Mouse (Mus musculus) ES-Bruce4 (cell line): Measurements from ENCODE around the gene Tmem87b. TPM values are rescaled to one million over a fixed set of nuclear protein-coding genes. Genes with fewer than 3 reads are reported as not detected.

Experiments
- H3K27ac ChIP-seq: 2 replicates; pipeline ENCODE4 v1.5.1; 2012; ENCODE audit warnings: low read length, inconsistent platforms; ENCODE audit not compliant: insufficient read depth
- H3K27me3 ChIP-seq: 2 replicates; pipeline ENCODE4 v1.6.1; 2012; ENCODE audit warnings: mild to moderate bottlenecking, low read length, inconsistent platforms; ENCODE audit not compliant: control insufficient read depth, poor library complexity, insufficient read depth, severe bottlenecking
- H3K36me3 ChIP-seq: 2 replicates; pipeline ENCODE4 v1.6.1; 2012; ENCODE audit warnings: inconsistent platforms, mild to moderate bottlenecking, low read length, moderate library complexity; ENCODE audit not compliant: control insufficient read depth, poor library complexity, insufficient read depth, severe bottlenecking
- H3K4me1 ChIP-seq: one replicate; pipeline ENCODE4 v1.8.1; 2011; ENCODE audit warnings: low read length; ENCODE audit not compliant: control insufficient read depth, insufficient read depth
- H3K4me3 ChIP-seq: 2 replicates; pipeline ENCODE4 v1.5.1; 2011; ENCODE audit warnings: low read depth, mild to moderate bottlenecking, low read length
- H3K9ac ChIP-seq: 2 replicates; pipeline ENCODE4 v1.6.1; 2012; ENCODE audit warnings: low read depth, mild to moderate bottlenecking, inconsistent platforms; ENCODE audit not compliant: poor library complexity, severe bottlenecking
- H3K9me3 ChIP-seq: replicated peaks from 2 replicates; pipeline ENCODE4 v1.6.1; 2012; ENCODE audit warnings: mild to moderate bottlenecking, low read length, inconsistent platforms; ENCODE audit not compliant: control insufficient read depth, poor library complexity, insufficient read depth, severe bottlenecking
- CTCF ChIP-seq: IDR thresholded peaks from one replicate; pipeline ENCODE4 v1.8.1; 2011; ENCODE audit warnings: low read depth, low read length
- EP300 ChIP-seq: IDR thresholded peaks from 2 replicates; pipeline ENCODE4 v1.6.1; 2011; ENCODE audit warnings: low read depth, low read length; ENCODE audit not compliant: insufficient read depth
- POLR2A ChIP-seq: IDR thresholded peaks from one replicate; pipeline ENCODE4 v1.8.1; 2011; ENCODE audit warnings: low read length; ENCODE audit not compliant: insufficient read depth
- polyA plus RNA-seq: library from polyadenylated mRNA; stranded (reverse); fragments of >200 nt; gene quantifications from 2 replicates; pipeline ENCODE4 v1.2.4, GENCODE M21; 2011; ENCODE audit warnings: low read depth; ENCODE audit not compliant: missing spikeins, insufficient read depth, insufficient read length

Gene Tmem87b
- polyA plus RNA-seq, 1 experiment: 32.3 TPM

DNA sequence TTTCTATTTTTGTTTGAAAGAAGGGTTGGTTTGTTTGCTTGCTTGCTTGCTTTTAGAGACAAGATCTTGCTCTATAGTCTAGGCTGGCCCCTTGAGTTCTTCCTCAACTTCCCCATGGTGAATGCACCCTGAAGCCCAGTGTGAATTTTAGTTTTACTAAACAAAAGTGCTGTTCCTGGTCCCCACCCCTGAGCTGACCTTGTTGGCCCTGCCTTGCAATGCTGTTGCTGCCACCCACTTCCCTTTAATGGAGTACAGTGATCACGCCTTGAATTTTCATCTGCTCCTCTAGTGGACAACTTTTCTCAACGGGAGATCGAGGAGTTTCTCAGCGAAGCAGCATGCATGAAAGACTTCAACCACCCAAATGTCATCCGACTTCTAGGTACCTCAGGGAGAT, 35.7 kb upstream of the Tmem87b start:
- H3K27me3 ChIP-seq: no peaks in the 10 kb centered on the region
- no peak overlapping the region for H3K9ac ChIP-seq
- no peaks in the 10 kb centered on the region for H3K9me3 ChIP-seq
- H3K27ac ChIP-seq: no peak overlapping the region
- H3K4me1 ChIP-seq: no peaks in the 10 kb centered on the region
- TF ChIP-seq EP300: no peak
- no peak for TF ChIP-seq CTCF
- H3K36me3 ChIP-seq: no peaks in the 10 kb centered on the region
- no peak overlapping the region for H3K4me3 ChIP-seq

DNA sequence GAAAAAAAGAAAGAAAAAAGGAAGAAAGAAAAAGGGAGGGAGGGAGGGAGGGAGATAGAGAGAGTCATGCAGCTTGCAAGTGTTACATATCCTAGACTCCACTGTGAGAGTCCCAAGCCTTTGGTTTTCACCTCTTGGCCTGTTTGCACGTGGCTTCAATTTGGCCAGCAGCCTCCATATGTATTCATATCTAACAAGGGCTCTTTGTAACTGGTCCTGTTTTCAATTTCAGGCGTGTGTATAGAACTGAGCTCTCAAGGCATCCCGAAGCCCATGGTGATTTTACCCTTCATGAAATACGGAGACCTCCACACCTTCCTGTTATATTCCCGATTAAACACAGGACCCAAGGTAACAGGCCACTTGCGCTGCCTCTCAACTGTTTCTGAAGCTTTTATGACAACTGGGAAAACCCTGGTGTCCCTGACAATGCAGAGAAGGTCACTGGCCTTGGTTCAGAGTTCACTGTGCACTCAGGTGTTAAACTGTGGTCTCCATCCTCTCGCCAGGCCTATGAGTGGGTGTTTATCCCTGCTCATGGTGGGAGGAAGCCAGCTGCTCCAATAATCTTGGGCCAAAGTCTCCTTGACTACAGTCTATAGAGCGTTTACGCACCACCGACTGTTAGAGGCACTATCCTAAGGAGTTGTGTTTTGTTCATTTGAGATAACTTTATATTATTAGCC, 34.1 kb upstream of the Tmem87b start:
- no peaks in the 10 kb centered on the region for H3K36me3 ChIP-seq

GRCm38 (mm10) chr2:128784814-128785213, 33.1 kb upstream of the Tmem87b start:
- H3K4me3 ChIP-seq: no peak overlapping the region
- TF ChIP-seq POLR2A (no peak), EP300 (no peak), CTCF (no peak)
- H3K27me3 ChIP-seq: no peaks in the 10 kb centered on the region
- no peak overlapping the region for H3K9ac ChIP-seq
- no peaks in the 10 kb centered on the region for H3K36me3 ChIP-seq
- no peaks in the 10 kb centered on the region for H3K9me3 ChIP-seq
- H3K4me1 ChIP-seq: no peaks in the 10 kb centered on the region
- H3K27ac ChIP-seq: no peak overlapping the region

More for the DNA sequence above, 34.1 kb upstream of the Tmem87b start:
- Histone ChIP-seq H3K27ac (no peak overlapping the region), H3K4me1 (no peaks in the 10 kb centered on the region), H3K4me3 (no peak overlapping the region), H3K9me3 (no peaks in the 10 kb centered on the region), H3K27me3 (no peaks in the 10 kb centered on the region), H3K9ac (no peak overlapping the region)
- TF ChIP-seq POLR2A: no peak
- TF ChIP-seq CTCF: no peak
- TF ChIP-seq EP300: no peak

- no peaks in the 10 kb centered on the region for H3K9me3 ChIP-seq
- no peak overlapping the region for H3K27ac ChIP-seq
- H3K27me3 ChIP-seq: no peaks in the 10 kb centered on the region
- TF ChIP-seq CTCF (no peak), POLR2A (no peak), EP300 (no peak)
- H3K36me3 ChIP-seq: no peaks in the 10 kb centered on the region
- no peak overlapping the region for H3K9ac ChIP-seq
- no peak overlapping the region for H3K4me3 ChIP-seq
- H3K4me1 ChIP-seq: no peaks in the 10 kb centered on the region
These were observed 31.6 kb upstream of the Tmem87b start for GRCm38 (mm10) chr2:128786341-128786740.

DNA sequence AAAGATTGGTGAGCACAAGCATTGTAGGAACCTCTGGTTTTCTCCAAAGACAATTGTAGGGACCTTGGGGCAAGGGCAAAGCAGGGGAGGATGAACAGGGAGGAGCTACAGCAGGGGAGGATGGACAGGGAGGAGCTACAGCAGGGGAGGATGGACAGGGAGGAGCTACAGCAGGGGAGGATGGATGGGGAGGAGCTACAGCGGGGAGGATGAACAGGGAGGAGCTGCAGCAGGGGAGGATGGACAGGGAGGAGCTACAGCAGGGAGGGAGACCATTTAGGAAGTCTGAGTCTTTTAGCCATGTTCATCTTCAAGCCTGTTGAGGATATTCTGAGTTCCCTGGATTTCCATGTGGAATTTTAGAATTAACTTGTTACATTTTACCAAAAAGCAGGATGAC, 31.1 kb upstream of the Tmem87b start:
- Histone ChIP-seq H3K27me3 (no peaks in the 10 kb centered on the region), H3K27ac (no peak overlapping the region), H3K4me1 (no peaks in the 10 kb centered on the region), H3K9me3 (no peaks in the 10 kb centered on the region), H3K36me3 (no peaks in the 10 kb centered on the region), H3K9ac (no peak overlapping the region), H3K4me3 (no peak overlapping the region)
- no peak for TF ChIP-seq EP300
- TF ChIP-seq CTCF: no peak
- TF ChIP-seq POLR2A: no peak

DNA sequence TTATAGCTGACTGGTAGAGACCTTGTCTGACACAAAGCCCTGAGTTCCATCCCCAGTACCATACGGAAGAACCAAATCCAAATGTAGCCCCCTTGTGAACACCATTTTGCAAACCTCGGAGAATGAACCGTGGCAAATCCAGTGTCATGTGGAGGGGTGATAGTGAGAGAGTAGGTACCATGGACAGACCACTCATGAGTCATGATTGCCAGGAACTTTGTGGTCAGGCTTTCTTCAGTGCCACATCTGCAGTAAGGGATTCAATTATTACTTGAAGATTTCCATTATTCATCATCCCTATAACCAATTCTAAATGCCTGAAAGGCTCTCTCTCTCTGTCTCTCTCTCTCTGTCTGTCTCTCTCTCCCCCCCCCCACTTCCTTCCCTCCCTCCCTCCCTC, 30.1 kb upstream of the Tmem87b start:
- H3K36me3 ChIP-seq: no peaks in the 10 kb centered on the region
- H3K27me3 ChIP-seq: no peaks in the 10 kb centered on the region
- no peak overlapping the region for H3K4me3 ChIP-seq
- TF ChIP-seq EP300: no peak
- TF ChIP-seq POLR2A: no peak
- TF ChIP-seq CTCF: no peak
- no peaks in the 10 kb centered on the region for H3K4me1 ChIP-seq
- no peaks in the 10 kb centered on the region for H3K9me3 ChIP-seq
- no peak overlapping the region for H3K9ac ChIP-seq
- no peak overlapping the region for H3K27ac ChIP-seq
